Comparison of ENCODE assay signal across 15 mouse cellular contexts in genomic region chr4:23567827-23568226, GRCm38 (mm10).
DNase-seq lines count a peak whose midpoint lies in the region; ATAC-seq and TF ChIP-seq lines count a peak whose summit lies in the region.
"Had no signal": no experiment of that assay in that cellular context is flagged by ENCODE, and none has a peak within 500 bp of the region (broad histone marks: within the 10 kb centered on the region; RNA-seq: fewer than 3 reads in every experiment).

No protein-coding gene starts in this region.

- H3K27ac ChIP-seq in heart, postnatal 0 days (ENCODE audit: low read depth), result no peak overlapping the region
- no peak overlapping the region for H3K27ac ChIP-seq in lung, embryonic 14.5 days (ENCODE audit: low read depth)
- H3K27ac ChIP-seq: embryonic facial prominence, embryonic 13.5 days; hindbrain, embryonic 12.5 days; lung, embryonic 15.5 days had no signal

- no peak for TF ChIP-seq EP300 in heart, postnatal 0 days (IDR thresholded peaks at IDR 0.05; ENCODE audit: low read depth)

- H3K27me3 ChIP-seq in heart, postnatal 0 days (ENCODE audit: control insufficient read depth, insufficient read depth, low read length), result no peaks in the 10 kb centered on the region
- no peaks in the 10 kb centered on the region for H3K27me3 ChIP-seq in lung, embryonic 14.5 days (ENCODE audit: insufficient read depth, low read length)
- H3K27me3 ChIP-seq: embryonic facial prominence, embryonic 13.5 days; heart, embryonic 12.5 days; hindbrain, embryonic 12.5 days; lung, embryonic 15.5 days had no signal

- ATAC-seq in heart, postnatal 0 days (ENCODE audit: insufficient read depth, low read depth), result no peak
- ATAC-seq in lung, embryonic 14.5 days (ENCODE audit: insufficient read depth), result no peak
- ATAC-seq: midbrain, embryonic 16.5 days had no signal

- no peak overlapping the region for H3K4me2 ChIP-seq in heart, postnatal 0 days (ENCODE audit: low read depth, low read length)
- H3K4me2 ChIP-seq in lung, embryonic 14.5 days, result no peak overlapping the region
- H3K4me2 ChIP-seq: embryonic facial prominence, embryonic 13.5 days; heart, embryonic 12.5 days; hindbrain, embryonic 12.5 days; lung, embryonic 15.5 days had no signal

- no peaks in the 10 kb centered on the region for H3K9me3 ChIP-seq in heart, postnatal 0 days (replicated peaks; ENCODE audit: control insufficient read depth, low read length)
- H3K9me3 ChIP-seq in lung, embryonic 14.5 days (ENCODE audit: low read depth, low read length), result no peaks in the 10 kb centered on the region
- H3K9me3 ChIP-seq: embryonic facial prominence, embryonic 13.5 days; heart, embryonic 12.5 days; lung, embryonic 15.5 days had no signal

- intact Hi-C loops in heart, postnatal 14 days (cut with DNase I), result no loop called here

- 0 out of 2 replicates have a peak, but pooled peaks have one; percentile 13 for TF ChIP-seq CTCF in heart, postnatal 0 days (IDR thresholded peaks at IDR 0.05; ENCODE audit: low read depth)
- peak; percentile 28 for TF ChIP-seq CTCF in lung, embryonic 14.5 days (IDR thresholded peaks at IDR 0.05; ENCODE audit: low read depth)
- peak; percentile 20; the same call in 1 of the 2 replicates for TF ChIP-seq CTCF in brain, embryonic 14.5 days (IDR thresholded peaks at IDR 0.05; ENCODE audit: borderline replicate concordance, extremely low read depth, insufficient read depth, insufficient read length)

- H3K9ac ChIP-seq in heart, postnatal 0 days (replicated peaks; ENCODE audit: low read depth, low read length), result no peak overlapping the region
- H3K9ac ChIP-seq in lung, embryonic 14.5 days, result no peak overlapping the region
- H3K9ac ChIP-seq: embryonic facial prominence, embryonic 13.5 days; heart, embryonic 12.5 days; hindbrain, embryonic 12.5 days; lung, embryonic 15.5 days had no signal

- no peak for DNase-seq in heart, postnatal 0 days (ENCODE audit: low spot score)
- DNase-seq in heart, postnatal 14 days, result no peak
- DNase-seq in lung, embryonic 14.5 days, result no peak
- DNase-seq in lung, postnatal 36 days, result no peak
- DNase-seq in brain, embryonic 14.5 days (ENCODE audit: low read depth), result no peak
- no peak for DNase-seq in urinary bladder, postnatal 14 days (ENCODE audit: low spot score)
- DNase-seq in adrenal gland, adult 2 months, result no peak
- DNase-seq: cerebellum, adult 8-10 months; kidney, adult 11 months; kidney, postnatal 36 days had no signal

- WGBS in heart, postnatal 0 days, result 30% methylated on average over 1 of the region's 1 CpGs
- 43% methylated on average over 1 of the region's 1 CpGs for WGBS in lung, embryonic 14.5 days

- no peak overlapping the region for H3K4me3 ChIP-seq in heart, postnatal 0 days (ENCODE audit: low read depth, low read length)
- no peak overlapping the region for H3K4me3 ChIP-seq in lung, embryonic 14.5 days (ENCODE audit: low read depth, low read length)
- H3K4me3 ChIP-seq: embryonic facial prominence, embryonic 13.5 days; heart, embryonic 12.5 days; hindbrain, embryonic 12.5 days; lung, embryonic 15.5 days had no signal

- H3K4me1 ChIP-seq in heart, postnatal 0 days (ENCODE audit: control insufficient read depth, insufficient read depth), result no peaks in the 10 kb centered on the region
- H3K4me1 ChIP-seq in lung, embryonic 14.5 days (ENCODE audit: insufficient read depth), result no peaks in the 10 kb centered on the region
- H3K4me1 ChIP-seq: embryonic facial prominence, embryonic 13.5 days; heart, embryonic 12.5 days; hindbrain, embryonic 12.5 days; lung, embryonic 15.5 days had no signal

- H3K36me3 ChIP-seq in heart, postnatal 0 days (replicated peaks; ENCODE audit: control insufficient read depth, insufficient read depth, low read length), result no peaks in the 10 kb centered on the region
- H3K36me3 ChIP-seq in lung, embryonic 14.5 days (ENCODE audit: insufficient read depth), result no peaks in the 10 kb centered on the region
- H3K36me3 ChIP-seq: embryonic facial prominence, embryonic 13.5 days; heart, embryonic 12.5 days; hindbrain, embryonic 12.5 days; lung, embryonic 15.5 days had no signal

- TF ChIP-seq POLR2A in brain, embryonic 14.5 days (IDR thresholded peaks at IDR 0.05; ENCODE audit: borderline replicate concordance, extremely low read depth, insufficient read depth, insufficient read length, poor library complexity, severe bottlenecking), result no peak
